Mouse (Mus musculus): ENCODE results near the gene Ostm1.

DNA sequence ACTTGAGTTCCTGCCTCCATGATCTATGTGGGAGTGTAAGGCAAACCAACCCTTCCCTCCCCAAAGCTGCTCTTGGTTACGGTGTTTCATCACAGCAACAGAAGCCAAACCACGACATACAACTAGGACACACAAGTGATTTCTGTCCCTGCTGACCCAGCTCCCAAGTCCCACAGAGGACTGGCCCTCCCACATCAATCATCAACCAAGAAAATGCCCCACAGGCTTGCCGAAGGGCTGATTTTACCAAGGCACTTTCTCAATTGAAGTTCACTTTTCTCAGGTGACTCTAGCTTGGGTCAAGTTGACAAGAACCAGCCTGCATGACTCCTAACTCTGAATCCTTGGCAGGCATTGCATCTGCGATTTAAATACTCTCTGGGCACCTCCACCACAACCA lies 91.9 kb downstream of the Ostm1 start:
- TF ChIP-seq CTCF (IDR thresholded peaks at IDR 0.05; ENCODE audit: low read depth) (no peak), EP300 (IDR thresholded peaks at IDR 0.05; ENCODE audit: low read depth) (no peak)
